Mouse (Mus musculus) myocyte (in vitro differentiated cells): ENCODE measurements around the gene Otud3.

Source experiments
- E2F4 ChIP-seq: IDR thresholded peaks from one replicate; pipeline ENCODE4 v1.6.1; 2011; ENCODE audit warnings: mild to moderate bottlenecking, control low read depth, moderate library complexity; ENCODE audit not compliant: insufficient read depth
- MAX ChIP-seq: IDR thresholded peaks from one replicate; pipeline ENCODE4 v1.6.1; 2011; ENCODE audit warnings: low read depth, mild to moderate bottlenecking, control low read depth
- MYOD1 ChIP-seq, 3 experiments: IDR thresholded peaks; one replicate each; pipeline ENCODE4 v1.6.1; 2011; ENCODE audit warnings: control low read depth in 2 of 3, low read depth in 2 of 3, mild to moderate bottlenecking in 2 of 3, moderate library complexity in 1 of 3; ENCODE audit not compliant: insufficient read length in 2 of 3, control insufficient read depth in 1 of 3
- POLR2A ChIP-seq: IDR thresholded peaks from one replicate; pipeline ENCODE4 v1.6.1; 2011; ENCODE audit warnings: low read depth, mild to moderate bottlenecking, control low read depth, moderate library complexity; ENCODE audit not compliant: insufficient read length
- USF1 ChIP-seq: IDR thresholded peaks from one replicate; pipeline ENCODE4 v1.6.1; 2011; ENCODE audit warnings: low read depth, mild to moderate bottlenecking, control low read depth, moderate library complexity

GRCm38 (mm10) chr4:138921254-138922130, 7.7 kb upstream of the Otud3 start:
- TF ChIP-seq MYOD1 (IDR thresholded peaks at IDR 0.05; ENCODE audit: control insufficient read depth in 1 of 3, insufficient read length in 2 of 3, low read depth in 2 of 3) (no peak), POLR2A (no peak), USF1 (no peak), MAX (no peak), E2F4 (no peak)
